Mouse (Mus musculus) gastrocnemius, postnatal 25 days (tissue): ENCODE results near the gene Slc2a8. TPM values are rescaled to one million over a fixed set of nuclear protein-coding genes. Genes with fewer than 3 reads are reported as not detected.

Source experiments
- DNase-seq: peaks from one replicate; pipeline ENCODE4 v3.0.0; 2022
- total RNA-seq, 2 experiments: library from RNA; stranded (reverse); gene quantifications; 1 replicate in 1 of 2; 2 replicates in 1 of 2; pipeline ENCODE4 v1.2.3; 2021

Slc2a8 gene
- total RNA-seq, 2 experiments from 2014 or later, result 9.5 to 9.6 TPM

DNA sequence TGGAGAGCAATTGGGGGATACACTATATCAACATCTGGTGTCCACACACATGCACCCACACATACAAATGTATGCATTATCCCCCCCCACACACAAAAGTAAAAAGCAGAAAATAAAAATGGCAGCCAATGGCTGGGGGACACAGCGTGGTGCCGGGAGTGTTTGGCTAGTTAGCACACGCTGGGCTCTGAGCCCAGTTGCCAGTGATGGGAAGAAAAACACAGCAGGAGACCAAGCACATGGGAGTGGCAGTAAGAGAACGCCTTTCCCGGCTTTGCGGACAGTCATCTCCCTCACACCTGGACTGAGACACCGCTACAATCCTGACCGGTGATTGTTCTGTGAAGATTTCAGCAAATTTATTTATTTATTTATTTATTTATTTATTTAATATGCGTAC, 10.6 kb downstream of the Slc2a8 start:
- no peak for DNase-seq

DNA sequence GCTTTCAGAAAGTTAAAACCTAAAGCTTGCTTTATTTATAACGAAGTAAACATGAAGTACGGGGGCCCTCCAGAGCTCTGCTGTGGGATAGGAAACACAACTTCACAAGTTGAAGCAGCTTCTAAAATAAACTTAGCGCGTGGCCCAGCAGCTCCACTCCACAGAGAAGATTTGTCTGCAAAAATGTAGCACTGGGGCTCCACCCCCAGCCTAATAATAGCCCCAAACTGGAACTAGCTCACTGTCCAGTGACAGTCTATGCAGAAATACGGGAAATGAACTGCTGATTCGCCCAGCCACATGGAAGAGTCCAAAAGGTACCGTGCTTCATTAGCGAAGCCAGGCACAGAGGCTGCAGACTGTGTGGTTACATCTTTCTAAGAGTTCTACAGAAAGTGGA, 12.6 kb downstream of the Slc2a8 start:
- no peak for DNase-seq

DNA sequence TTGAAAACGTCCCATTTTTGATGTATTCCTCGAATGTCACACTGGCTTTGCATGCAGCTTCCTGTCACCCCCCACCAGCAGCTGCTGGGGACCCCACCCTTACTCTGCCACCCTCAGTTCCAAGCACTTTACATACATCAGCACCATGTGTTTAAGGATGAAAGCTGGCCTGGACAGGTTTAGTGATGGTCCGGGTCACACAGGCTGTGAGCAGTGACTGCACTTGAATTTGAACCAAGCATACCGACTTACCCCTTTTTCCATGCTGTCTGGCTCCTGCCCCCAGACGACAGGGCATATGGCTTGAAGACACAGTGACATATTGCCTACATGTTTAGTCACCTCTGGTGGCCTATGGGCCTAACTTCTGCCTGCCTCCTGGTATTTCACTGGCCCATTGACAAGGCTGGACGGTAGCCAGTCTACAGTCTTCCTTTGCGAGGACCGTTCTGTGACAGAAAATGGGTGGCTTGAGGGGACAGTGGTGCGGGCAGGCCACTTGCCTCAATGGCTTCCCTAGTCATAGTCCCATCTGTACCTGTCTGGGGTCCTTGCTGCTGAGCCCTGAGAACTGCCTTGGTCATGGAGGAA, 13.8 kb downstream of the Slc2a8 start:
- no peak for DNase-seq

DNA sequence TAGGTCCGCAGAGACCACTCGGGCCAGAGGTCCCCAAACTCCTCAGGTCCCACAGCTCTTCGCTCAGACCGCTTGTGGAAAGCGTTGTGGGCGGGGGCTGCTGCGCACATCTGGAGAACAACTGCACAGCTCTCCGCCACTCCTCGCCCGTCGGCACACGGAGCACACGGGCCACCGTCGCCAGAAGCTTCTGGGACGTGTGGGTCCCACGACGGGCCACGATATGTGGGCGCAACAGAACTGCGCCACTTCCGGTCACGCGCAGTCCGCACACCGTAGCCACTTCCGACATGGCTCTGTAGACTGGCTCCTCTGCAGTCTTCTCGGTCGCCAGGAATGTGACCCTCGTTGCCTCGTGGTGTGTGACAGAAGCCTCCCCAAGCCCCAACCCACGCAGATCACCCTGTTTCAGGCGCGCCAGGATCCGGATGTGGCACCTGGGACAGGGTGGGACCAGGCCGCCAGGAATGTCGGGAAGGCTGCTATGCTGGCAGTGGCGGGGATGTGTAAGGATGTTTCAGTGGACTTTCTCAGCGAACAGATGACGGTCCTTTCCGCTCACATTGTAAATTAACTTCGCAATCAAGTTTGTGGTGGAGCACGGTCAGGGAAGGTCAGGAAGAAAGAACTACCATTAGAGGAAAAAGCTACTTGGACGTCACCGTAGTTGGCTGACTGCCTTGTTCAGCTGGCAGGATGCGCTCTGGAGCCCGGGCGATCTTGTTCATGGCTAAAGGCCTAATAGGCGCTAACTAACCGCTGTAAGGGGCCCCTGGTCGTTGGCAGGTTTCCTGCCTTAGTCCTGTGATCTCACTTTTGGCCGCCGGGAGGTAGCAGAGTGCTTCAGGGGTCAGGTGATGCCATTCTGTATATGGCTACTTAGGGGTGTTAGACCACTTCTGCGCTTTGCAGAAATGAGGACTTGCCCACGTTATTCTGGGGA, 14.9 kb downstream of the Slc2a8 start:
- peak; percentile 87 for DNase-seq

DNA sequence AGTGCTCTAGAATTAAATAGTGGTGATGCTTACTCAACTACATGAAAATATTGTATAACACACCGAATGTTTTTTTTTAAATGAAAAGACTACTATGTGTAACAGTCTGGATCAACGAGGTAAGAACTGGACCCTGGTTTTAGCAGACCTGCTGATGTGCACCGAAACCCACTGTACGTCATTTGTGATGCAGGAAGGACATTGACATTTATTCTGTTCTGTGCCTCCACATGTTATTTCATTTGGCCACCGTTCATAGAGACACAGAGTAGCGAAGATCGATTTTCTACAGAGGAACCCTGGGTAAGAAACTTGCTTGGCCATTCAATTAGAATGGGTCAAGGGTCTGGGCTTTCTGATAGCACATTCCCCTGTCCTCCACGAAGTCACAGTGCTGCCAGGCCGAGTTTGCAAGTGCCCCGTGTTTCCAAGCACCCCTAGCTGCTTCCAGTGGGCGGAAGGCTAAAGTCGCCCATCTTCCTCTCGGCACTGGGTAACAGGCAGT, 15.6 kb downstream of the Slc2a8 start:
- DNase-seq, result no peak

DNA sequence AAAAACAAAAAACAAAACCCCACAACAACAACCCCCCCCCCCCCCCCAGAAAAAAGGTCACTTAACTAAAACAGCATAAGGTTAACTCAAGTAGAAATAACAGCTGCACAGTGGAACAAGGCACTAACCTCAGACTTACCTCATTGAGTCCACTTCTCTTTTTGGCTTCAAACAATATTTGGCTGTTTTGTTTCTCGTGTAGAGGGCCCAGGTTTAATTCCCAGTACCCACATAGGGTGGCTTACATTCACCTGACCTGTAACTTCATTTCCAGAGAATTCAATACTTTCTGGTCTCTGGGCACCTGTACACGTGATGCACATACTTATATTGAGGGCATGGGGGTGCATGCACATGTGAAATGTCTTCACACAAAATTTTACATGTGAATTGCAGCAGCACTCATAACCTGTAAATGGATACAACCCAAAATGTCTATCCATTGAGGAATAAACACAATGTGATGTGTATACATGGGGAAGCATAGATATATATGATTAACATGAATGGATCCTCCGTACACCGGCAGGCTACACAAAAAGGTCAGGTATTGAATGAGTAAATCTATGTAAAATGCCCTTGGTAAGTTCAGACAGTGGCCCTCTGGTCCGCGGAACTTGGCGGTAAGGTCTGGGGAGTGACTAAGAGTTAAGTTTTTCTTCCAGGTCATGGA, 16.2 kb downstream of the Slc2a8 start:
- DNase-seq, result no peak

DNA sequence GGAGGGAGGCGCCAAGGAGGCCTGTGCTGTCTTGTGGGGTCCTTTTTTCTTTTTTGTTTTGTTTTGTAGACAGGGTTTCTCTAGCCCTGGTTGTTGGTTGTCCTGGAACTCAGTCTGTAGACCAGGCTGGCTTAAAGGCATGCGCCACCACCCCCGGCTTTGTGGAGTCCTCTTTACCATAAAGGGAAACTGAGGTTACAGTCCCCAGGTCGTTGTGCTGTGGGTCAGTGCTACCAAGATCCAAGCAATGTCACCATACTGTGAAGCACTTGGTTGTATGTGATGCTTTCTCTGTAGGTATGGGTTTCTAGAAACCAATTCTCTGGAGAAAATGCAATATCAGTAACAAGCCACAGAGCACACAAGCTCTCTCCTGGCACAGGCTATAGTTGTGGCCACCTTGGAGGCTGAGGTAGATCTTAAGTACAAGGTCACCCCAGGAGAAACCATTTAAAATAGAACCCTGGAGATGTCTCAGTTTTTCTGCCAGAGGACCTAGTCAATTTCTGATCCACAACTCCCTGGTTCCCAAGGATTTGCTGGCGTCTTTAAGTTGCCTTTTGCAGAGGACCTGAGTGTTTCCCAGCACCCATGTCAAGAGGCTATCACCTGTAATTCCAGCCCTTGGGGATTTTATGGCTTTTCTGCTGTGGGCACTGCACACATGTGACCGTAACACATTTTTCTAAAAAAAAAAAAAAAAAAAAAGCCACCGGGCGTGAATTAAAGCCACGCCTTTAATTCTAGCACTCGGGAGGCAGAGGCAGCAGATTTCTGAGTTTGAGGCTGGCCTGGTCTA, 17.0 kb downstream of the Slc2a8 start:
- DNase-seq, result no peak

DNA sequence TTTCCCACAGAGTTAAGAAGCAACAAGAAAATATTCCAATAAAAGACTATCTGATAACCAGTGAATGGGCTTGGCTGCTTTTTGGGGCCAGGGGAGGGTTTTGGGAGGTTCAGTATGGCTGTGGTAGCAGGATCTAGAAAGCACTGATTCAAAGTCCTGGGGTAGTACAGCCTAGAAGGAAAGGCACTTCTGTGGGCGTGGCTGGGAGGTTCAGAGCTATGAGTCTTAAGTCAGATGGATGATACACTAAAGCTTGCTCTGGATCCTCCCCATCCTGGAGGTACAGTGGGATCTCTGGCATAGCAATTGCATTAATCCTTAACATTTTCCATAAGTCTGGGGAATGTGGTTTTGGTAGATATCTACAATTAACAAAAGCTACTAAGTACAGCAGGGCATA, 17.9 kb downstream of the Slc2a8 start:
- no peak for DNase-seq

DNA sequence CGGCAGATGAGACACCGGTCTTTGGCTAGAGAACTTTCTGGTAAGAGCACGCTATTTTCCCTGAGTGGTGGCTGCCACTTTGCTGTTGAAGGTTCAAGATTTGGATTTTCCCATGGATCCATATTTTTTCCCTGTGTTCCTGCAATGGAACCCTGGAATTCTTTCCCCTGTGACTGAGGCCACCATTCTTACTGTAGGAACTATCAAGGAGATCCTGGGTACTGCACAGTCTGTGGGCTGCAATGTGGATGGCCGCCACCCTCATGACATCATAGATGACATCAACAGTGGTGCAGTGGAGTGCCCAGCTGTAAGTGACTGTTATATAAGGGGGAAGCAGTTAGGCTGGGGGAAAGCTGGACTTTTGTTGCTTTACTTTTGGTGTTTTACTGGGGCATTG, 18.3 kb downstream of the Slc2a8 start:
- no peak for DNase-seq

DNA sequence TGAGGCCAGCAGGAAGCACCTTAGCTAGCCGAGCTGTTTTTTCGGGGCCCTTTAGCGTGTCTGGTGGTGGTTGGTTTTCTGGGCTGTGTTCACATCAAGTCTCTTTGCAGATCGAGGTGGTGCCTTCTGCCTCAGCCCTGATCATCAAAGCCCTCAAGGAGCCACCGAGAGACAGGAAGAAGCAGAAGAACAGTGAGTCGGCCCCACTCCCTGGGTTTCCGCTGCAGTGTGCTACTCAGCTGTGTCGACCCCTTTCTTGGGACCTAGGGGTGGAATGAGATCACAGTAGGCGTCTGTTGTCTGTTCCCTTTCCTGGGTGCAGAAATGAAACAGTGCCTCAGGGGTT, 19.0 kb downstream of the Slc2a8 start:
- no peak for DNase-seq

DNA sequence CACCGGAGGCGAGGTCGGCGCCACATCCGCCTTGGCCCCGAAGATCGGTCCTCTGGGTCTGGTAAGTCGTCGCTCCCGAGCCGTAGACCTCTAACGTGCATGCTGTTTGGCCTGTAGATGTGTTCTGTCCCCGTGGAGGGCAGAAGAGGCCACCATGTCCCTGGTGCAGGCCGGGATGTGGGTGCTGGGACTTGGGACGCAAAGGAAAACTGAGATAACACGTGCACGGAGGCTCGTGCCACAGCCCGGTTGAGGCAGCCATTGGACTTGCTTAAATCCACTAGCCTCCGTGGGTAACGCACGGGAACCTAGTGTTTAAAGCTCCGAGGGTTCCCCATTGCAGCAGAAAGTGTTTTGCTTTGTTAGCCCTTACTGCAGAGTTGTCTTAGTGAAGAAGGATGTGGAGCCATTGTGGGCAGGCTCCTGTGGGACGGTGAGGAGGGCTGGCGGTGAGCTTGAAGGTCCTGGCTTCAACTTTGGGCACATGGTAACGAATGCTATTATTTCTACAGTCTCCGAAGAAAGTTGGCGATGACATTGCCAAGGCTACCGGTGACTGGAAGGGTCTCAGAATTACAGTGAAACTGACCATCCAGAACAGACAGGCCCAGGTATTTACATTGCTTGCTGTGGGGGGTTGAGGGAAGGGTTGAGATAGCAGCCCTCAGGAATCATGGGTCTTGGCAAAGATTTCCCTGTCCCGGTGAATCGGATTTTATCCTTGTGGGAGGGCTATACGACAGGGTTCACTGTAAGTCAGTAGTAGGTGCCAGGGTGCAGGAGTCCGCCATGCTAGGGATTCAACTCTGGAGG, 19.6 kb downstream of the Slc2a8 start:
- no peak for DNase-seq

DNA sequence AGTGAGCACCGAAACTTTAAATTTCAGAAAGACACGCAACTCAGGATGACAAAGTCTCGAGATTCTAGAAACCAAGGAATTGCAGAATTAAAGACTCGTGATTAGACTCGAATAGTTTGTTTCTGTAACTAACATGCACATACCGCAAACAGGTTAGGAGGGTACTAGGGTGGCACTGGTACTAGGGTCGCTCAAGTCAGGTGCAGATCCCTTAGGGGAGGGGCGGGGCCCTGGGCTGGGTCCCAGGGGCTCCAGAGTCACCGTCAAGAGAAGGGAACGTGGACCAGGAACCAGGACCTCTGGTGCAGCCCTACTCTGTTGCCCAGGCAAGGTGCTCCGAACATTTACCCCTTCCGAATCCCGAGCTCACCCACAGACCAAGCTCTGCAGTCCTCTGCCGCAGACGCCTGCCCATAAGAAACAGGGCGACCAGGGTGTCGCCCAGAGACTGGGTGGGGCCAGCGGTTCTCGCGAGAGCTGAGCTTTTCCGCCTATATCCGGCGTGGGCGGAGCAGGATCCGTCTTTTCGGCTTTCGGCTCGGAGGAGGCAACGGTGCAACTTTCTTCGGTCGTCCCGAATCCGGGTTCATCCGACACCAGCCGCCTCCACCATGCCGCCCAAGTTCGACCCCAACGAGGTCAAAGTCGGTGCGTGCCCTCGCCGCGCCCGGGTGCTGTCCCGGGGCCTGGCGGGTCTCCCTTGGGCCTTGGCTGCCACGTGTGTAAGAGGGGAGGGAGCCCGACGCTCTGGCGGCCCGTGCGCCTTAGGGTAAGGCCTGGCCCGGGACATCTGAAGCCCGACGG, 20.5 kb downstream of the Slc2a8 start, which contains the start of the genes Rpl12 and Lrsam1:
Gene Rpl12 (plus strand): TSS at position 368 of the 804 bp plus-strand sequence.
Gene Lrsam1 (minus strand): TSS at position 423 of the 804 bp plus-strand sequence.
- DNase-seq, result peak; percentile 94

DNA sequence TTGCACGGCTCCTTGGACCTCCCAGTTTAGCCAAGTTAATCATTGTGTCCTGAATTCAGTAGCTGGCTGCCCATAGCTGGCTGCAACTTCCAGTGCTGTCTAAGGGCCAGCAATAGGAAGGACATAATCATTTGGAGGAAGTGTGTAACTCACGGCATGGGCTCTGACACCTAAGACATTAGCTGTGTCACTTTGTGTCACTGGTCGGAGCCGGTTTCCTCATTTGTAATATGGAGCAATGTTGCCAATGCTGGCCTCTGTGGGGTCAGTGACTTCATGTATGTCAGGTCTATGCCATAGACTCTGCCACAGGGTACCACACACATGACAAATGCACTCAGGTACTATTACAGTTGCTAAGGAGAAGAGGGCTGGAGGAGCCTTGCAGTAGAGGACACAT, 21.6 kb downstream of the Slc2a8 start:
- no peak for DNase-seq

DNA sequence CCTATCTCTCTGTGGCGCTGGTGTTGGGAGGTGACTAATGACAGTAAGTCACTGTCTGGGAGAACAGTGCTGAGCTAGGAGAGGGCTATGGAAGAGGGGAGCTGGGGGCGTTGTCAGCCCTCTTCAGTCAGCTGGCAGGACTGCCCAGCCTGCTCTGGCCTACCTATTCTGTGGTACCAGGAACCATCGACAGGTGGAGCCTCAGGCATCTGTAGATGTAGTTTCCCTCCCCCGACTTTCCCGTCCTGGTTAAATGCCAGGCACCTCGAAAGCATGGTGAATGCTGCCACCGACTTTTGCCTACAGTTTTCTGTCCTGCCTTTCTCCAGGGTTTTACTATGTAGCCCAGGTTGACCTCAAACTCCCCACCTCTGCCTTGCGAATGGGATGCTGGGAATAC, 24.5 kb downstream of the Slc2a8 start:
- DNase-seq, result no peak

DNA sequence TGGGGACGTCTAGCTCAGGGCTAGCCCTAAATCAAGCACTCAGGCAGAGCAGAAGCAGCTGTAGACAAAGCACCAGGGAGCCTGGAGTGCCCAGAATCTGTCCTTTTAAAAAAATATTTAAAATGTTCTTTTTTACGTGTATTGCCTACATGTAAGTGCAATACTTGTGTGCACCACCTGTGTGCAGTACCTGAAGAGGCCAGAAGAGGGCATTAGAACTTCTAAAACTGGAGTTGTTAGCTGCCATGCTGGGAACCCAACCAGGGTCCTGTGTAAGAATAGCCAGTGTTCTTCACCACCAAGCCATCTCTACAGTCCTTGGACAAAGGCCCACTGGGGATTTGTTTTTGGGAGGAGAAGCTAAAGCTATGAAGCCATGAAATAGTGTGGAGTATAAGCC, 27.3 kb downstream of the Slc2a8 start:
- DNase-seq, result no peak

DNA sequence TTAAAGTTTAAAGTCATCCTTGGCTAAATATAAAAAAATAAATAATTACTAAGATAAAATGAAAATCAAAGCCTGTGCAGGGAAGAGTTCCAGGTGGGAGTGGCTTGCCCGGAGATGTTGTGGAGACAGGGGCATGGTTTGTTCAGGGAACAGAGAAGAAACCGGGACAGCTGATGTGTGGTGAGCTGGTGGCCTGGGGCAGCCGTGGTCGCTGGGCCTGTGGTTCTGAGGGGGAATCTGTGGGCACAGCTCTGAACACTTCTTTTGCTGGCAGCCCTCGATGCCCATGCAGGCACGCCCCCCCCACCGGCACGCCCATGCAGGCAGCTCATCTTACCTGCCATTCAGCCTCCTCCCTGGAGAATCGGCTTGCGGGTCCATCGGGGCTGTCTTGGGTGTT, 34.4 kb downstream of the Slc2a8 start:
- no peak for DNase-seq

DNA sequence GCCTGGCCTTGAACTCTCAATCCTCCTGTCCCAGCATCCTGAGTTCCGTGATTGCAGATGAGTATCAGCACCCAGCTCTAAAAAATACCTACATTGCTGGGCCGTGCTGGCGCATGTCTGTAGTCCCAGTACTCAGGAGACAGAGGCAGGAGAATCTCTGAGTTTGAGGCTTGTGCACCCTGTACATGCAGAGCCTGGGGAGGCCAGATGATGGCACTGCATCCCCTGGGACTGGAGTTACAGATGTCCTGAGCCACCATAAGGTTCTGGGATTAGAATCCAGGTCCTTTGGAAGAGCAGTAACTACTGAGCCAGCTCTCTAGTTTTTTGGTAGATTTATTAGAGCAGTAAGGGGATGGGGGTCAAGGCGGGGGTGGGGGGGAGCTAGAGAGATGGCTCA, 41.4 kb downstream of the Slc2a8 start:
- no peak for DNase-seq

DNA sequence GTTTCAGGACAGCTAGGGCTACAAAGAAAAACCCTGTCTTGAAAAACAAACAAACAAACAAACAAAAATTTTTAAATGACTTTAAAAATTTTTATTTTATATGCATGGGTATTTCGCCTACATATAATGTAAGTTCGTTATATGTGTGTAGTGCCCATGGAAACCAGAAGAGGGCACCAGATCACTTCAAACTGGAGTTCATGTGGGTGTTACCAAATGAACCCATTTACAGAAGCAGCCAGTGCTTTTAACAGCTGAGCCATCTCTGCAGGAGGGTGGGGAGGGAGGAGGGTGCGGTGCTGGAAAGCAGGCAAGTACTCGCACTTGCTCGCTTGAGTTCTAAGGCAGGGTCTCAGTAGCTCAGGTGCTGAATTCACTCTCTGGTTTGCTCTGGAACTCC, 42.5 kb downstream of the Slc2a8 start:
- no peak for DNase-seq

DNA sequence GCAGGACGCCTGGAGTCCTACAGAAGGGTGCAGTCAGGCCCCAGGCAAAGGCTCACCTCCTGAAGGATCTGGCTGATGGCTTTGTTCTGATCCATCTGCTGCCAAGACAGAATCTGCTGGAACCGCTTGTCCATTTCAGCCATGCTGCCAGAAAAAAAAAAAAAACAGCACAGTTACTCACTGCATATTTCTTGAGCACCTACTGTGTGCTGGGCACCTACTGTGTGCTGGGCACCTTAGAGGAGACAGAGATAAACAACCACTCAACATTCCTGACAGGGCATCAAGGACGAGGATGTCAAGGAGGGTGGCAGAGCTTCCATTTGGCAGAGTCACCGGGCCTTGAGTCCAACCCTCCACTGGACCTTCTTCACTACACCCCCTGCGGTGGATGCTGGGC, 43.1 kb downstream of the Slc2a8 start:
- DNase-seq, result no peak

DNA sequence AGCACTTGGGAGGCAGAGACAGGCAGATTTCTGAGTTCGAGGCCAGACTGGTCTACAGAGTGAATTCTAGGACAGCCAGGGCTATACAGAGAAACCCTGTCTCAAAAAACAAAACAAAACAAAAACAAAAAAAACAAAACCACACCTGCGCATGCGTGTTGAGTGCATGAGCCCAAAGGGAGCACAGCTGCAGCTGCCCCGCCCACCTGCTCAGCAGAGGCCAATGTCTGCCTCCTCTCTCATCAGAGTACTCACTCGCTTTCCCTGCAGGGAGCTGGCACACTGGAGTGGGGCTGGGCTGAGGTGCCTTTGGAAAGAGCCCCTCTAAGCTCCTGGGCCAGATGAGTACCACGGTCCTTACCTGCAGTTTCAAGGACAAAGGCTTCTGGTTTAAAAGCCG, 50.2 kb downstream of the Slc2a8 start:
- DNase-seq, result no peak
